Mouse (Mus musculus) kidney, embryonic 16.5 days (tissue): ENCODE results near the gene Zfp518a. TPM values are rescaled to one million over a fixed set of nuclear protein-coding genes. Genes with fewer than 3 reads are reported as not detected.

Source experiments
- ATAC-seq: fragments of 200-750 bp; cut with Nextera tagmentation; 2 replicates; pipeline ENCODE4 v1.8.0; 2017; ENCODE audit warnings: moderate TSS enrichment; ENCODE audit not compliant: low FRiP score, low TSS enrichment
- H3K27ac ChIP-seq: fragments of 300-500 bp; sonication (generic); 2 replicates; pipeline ENCODE4 v1.5.1; 2014; ENCODE audit warnings: low read length
- H3K27me3 ChIP-seq: fragments of 300-500 bp; sonication (generic); 2 replicates; pipeline ENCODE4 v1.6.1; 2014; ENCODE audit warnings: low read length, control low read depth, mixed read lengths; ENCODE audit not compliant: insufficient read depth
- H3K36me3 ChIP-seq: fragments of 300-500 bp; sonication (generic); 2 replicates; pipeline ENCODE4 v1.6.1; 2014; ENCODE audit warnings: low read length, control low read depth, mixed read lengths; ENCODE audit not compliant: insufficient read depth
- H3K4me1 ChIP-seq: fragments of 300-500 bp; sonication (generic); 2 replicates; pipeline ENCODE4 v1.6.1; 2014; ENCODE audit warnings: low read length, control low read depth, mixed read lengths; ENCODE audit not compliant: insufficient read depth
- H3K4me2 ChIP-seq: fragments of 300-500 bp; sonication (generic); replicated peaks from 2 replicates; pipeline ENCODE4 v1.6.1; 2014; ENCODE audit warnings: low read depth, low read length
- H3K4me3 ChIP-seq: fragments of 300-500 bp; sonication (generic); 2 replicates; pipeline ENCODE4 v1.5.1; 2014; ENCODE audit warnings: mild to moderate bottlenecking, low read length
- H3K9ac ChIP-seq: fragments of 300-500 bp; sonication (generic); replicated peaks from 2 replicates; pipeline ENCODE4 v1.6.1; 2014; ENCODE audit warnings: low read length
- H3K9me3 ChIP-seq: fragments of 300-500 bp; sonication (generic); 2 replicates; pipeline ENCODE4 v1.6.1; 2016; ENCODE audit warnings: low read length, control low read depth
- WGBS: fragments of 180-500 bp; shearing (Covaris S2); extraction: QIAGEN DNeasy Blood & Tissue Kit; methylation state at CpG from one replicate; pipeline ENCODE4 v1.1.7; 2014; 5-methylcytosine and 5-hydroxymethylcytosine counted together
- microRNA-seq: library from miRNA; unstranded; fragments of <30 nt; microRNA quantifications from one replicate; pipeline ENCODE4, GENCODE M21; 2016
- polyA plus RNA-seq: library from polyadenylated mRNA; unstranded; fragments of >200 nt; fragmentation: Nextera tagmentation; extraction: Ambion mirVana; gene quantifications from 2 replicates; pipeline ENCODE4 v1.2.1, GENCODE M21; 2015

Gene Zfp518a
- polyA plus RNA-seq, 1 experiment from 2014 or later = 11.6 TPM

- H3K27me3 ChIP-seq = no peaks in the 10 kb centered on the region
- no peak overlapping the region for H3K4me2 ChIP-seq
- H3K36me3 ChIP-seq = no peaks in the 10 kb centered on the region
- H3K27ac ChIP-seq = no peak overlapping the region; the same call in 1 of the 2 replicates
- no peak for ATAC-seq
- H3K4me1 ChIP-seq = no peaks in the 10 kb centered on the region
- H3K9ac ChIP-seq = no peak overlapping the region
- WGBS = 76% methylated on average over 6 of the region's 6 CpGs
- no peak overlapping the region for H3K4me3 ChIP-seq
- H3K9me3 ChIP-seq = no peaks in the 10 kb centered on the region
Measured at GRCm38 (mm10) chr19:40964936-40965850, 70.7 kb downstream of the Zfp518a start.

Small RNA genes lying within 50 kb of the gene (microRNA-seq; reads per million reads assigned to microRNA genes)
- gene Mir8092 = 1.3 reads per million

Other genes with a start within 250 kb of the Zfp518a start
- gene Cc2d2b, start 146.0 kb upstream of the Zfp518a start, polyA plus RNA-seq = 0.04 TPM in 1 of 2 replicates, not detected in the other
- gene Ccnj, start 63.4 kb upstream of the Zfp518a start, polyA plus RNA-seq = 14.3 and 14.4 TPM in 2 replicates
- gene Blnk, start 99.8 kb downstream of the Zfp518a start, polyA plus RNA-seq = 19.2 and 20.8 TPM in 2 replicates
- gene Dntt, start 134.6 kb downstream of the Zfp518a start, polyA plus RNA-seq = 0.15 TPM in 1 of 2 replicates, not detected in the other
- gene Opalin, start 182.4 kb downstream of the Zfp518a start, polyA plus RNA-seq = not detected in 2 replicates